Mouse (Mus musculus): Measurements from ENCODE around the gene Dbi. TPM values are rescaled to one million over a fixed set of nuclear protein-coding genes. Genes with fewer than 3 reads are reported as not detected.

Gene Dbi
- 100 to 1,000 TPM; 177 to 210 TPM for total RNA-seq (2021)
- long read RNA-seq, experiment 1, transcript Dbi-201 (4 exons, 569 nt) = major isoform, 671 of 680 reads
- long read RNA-seq, experiment 1, partial matches to known transcripts = 4 of 680 reads
- long read RNA-seq, experiment 1, other reads (novel, unspliced or antisense) = 1 of 680 reads
- long read RNA-seq, experiment 2, transcript Dbi-201 (4 exons, 569 nt) = major isoform, 440 of 446 reads
- long read RNA-seq, experiment 2, partial matches to known transcripts = 2 of 446 reads
- long read RNA-seq, experiment 2, other reads (novel, unspliced or antisense) = 2 of 446 reads

DNA sequence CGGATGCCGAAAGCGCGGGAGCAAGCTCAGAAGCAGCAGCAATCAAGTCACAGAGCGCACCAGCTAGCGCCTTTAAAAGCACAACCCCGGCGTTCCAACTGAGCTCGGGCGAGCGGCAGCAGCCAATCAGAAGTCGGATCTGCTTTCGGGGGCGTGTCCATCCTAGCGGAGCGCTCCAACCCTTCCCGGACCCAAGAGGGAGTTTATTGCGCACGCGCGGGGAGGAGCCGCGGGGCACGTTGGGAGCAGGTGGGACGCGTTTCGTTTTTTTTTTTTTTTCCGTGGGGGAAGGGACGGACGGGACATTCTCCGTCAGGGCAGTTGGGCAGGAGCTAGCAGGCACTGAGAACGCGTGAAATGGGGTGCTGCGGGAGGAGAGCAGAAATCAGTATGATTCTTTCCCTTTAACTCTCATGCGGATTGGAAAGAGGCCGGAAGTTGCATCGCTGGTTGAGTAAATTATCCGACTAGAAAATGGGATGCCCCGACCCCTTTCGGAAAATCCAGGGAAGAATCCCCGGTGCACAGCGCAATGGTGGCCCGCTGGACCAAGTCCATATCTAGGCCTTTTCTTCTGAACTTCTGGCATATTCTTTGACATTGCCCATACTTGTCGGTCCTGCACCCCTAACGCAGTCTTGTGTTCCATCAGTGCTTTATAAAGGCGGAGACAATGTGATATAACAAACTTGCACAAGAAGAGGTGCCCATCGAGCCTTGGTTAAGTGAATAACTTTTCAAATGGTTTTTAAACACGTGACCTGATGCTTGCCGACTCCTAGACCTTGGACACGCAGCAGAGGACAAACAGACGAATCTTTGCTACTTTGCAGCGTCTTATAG lies at the start of gene Dbi, which contains the start of gene 3110009E18Rik:
Gene Dbi, minus strand, starts transcription at position 110 of the 843 bp plus-strand sequence.
Gene 3110009E18Rik, plus strand, starts transcription at position 219 of the 843 bp plus-strand sequence.
- DNase-seq = peak; percentile 98

- no peak for DNase-seq
These were observed 49.4 kb upstream of the Dbi start for GRCm38 (mm10) chr1:120170307-120170706.

- DNase-seq = no peak
These were observed 47.8 kb upstream of the Dbi start for GRCm38 (mm10) chr1:120168674-120169073.

DNA sequence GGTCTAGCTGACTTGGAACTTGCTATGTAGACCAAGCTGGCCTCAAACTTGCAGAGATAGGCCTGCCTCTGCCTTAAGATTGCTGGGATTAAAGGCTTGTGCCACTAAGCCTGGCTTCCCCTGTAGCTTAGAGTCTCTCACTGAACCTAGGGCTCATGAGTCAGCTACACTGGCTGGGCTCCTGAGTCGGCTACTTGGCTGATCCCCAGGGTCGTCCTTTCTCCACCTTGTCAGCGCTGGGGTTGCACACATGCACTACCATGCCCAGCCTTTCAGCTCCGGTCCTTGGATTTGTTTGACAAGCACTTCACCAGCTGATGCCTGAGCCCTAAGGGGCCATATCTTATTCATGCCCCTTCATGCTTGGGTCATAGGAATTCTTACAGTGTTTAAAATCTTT lies 47.1 kb upstream of the Dbi start:
- no peak for DNase-seq

DNA sequence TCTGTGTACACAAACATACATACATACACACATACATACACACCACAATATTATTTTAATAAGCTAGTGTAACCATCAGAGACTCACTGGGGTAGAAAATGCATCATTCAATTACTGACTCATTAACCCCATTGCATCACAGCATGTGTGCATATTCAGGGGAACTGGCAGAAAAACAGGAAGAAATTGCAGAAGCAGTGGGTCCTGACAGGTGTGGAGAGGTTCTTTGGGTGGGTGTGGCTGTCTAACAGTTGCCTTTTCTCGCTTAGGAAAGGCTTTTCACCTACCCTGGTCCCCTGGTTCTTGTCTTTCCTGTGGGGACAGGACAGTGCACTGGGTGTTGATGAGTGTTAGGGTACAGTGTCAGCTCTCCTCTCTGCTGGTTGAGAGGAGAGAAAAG lies 41.7 kb upstream of the Dbi start:
- DNase-seq = no peak

DNA sequence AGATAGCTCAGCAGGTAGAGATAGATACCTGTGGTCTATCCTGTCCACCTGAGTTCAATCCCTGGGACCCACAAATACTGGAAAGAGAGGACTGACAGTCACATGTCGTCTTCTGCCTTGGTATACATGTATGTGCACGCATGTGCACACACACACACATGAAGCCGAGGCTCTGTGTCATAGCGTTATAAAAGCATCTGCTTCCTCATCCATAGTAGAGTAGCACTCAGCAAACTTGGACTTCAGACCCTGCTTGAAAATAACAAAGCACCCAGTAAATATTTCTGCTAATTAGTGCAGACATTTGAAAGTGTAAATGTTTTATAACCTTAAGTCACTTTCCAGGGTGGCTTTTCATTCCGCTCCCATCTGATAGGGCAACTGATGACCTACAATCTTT lies 40.6 kb upstream of the Dbi start:
- DNase-seq = no peak

GRCm38 (mm10) chr1:120158474-120159127 lies 37.7 kb upstream of the Dbi start:
- no peak for DNase-seq

DNA sequence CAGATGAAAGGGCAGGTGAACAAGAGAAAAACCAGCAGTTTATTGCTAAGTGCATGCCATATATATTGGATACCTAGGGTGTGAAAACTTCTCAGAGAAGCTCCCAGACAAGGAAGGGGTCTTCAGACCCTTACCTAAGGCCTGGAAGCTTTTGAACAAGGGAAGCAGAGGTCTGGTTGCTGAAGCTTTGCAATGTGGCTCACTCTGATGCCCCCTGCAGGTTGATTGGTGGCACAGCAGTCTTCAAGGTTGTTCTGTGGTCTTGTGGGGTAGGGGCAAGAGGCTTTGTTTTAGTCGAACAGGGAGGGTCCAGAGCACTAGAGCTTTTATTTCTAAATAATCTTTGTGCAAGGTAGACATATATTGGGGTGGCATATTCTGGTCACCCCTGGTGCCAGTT lies 34.4 kb upstream of the Dbi start:
- no peak for DNase-seq

- DNase-seq = no peak
These were observed 33.4 kb upstream of the Dbi start for GRCm38 (mm10) chr1:120154232-120154631.

DNA sequence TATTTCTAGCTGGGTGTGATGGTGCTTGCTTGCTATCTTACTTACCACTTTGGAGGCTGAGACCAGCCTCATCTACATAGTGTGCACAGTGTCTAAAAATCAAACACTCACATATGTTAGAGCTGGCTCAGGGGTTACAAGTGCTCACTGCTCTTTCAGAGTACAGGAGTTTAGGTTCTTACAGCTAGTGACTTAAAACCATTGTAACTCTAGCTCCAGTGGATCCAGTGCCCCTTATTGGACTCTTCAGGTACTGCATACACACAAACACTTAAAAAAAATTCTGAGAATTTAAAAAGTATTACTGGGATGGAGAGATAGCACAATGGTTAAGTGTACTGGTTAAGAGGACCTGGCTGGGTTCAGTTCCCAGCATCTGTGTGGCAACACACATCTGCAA lies 26.1 kb upstream of the Dbi start:
- DNase-seq = no peak

DNA sequence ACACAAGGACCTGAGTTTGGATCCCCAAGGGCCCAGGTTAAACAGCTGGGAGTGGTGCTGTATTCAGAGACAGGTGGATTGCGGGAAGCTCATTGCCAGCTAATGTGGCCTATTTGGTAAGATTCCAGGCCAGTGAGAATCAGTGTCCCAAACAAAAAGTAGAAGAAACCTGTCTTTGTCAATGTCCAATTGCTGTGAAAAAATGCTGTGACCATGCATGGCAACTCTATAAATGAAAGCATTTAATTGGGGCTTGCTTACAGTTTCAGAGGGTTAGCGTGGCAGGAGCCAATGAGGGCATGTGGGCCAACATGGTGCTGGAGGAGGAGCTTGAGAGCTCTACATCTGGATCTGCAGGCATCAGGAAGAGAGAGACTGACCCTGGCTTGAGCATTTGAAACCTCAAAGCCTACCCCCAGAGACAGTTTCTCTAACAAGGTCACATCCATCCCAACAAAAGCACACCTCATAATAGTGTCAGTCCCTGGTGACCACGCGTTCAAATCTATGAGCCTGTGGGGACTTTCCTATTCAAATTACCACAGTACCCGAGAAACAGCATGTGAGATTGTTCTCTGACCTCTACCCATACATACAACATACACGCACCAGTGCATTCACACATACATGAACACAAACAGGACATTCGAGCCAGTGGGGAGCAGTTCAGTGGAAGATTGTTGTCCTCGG lies 24.8 kb upstream of the Dbi start:
- no peak for DNase-seq

GRCm38 (mm10) chr1:120142551-120142950 lies 21.7 kb upstream of the Dbi start:
- DNase-seq = peak; percentile 68

DNA sequence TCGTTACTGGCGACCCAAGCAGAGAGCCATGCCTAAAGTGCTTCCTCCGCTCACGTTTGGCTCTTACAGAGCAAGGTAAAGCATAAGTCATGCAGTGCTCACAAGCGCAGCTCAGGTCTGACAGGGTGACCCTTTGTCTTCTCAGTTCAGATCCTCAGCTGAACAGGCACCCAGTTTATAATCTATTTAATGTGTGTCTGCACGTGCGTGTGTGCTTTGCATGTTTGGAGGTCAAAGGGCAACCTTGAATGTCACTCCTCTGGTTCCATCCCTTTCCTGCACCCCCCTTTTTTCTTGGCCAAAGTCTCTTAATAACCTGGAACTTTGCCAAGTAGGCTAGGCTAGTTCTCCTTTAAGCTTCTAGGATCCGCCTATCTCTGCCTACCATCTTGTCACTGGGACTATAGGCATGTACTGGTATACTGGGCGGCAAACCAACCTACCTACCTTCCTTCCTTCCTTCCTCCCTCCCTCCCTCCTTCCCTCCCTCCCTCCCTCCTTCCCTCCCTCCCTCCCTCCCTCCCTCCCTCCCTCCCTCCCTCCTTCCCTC lies 19.3 kb upstream of the Dbi start:
- DNase-seq = no peak

DNA sequence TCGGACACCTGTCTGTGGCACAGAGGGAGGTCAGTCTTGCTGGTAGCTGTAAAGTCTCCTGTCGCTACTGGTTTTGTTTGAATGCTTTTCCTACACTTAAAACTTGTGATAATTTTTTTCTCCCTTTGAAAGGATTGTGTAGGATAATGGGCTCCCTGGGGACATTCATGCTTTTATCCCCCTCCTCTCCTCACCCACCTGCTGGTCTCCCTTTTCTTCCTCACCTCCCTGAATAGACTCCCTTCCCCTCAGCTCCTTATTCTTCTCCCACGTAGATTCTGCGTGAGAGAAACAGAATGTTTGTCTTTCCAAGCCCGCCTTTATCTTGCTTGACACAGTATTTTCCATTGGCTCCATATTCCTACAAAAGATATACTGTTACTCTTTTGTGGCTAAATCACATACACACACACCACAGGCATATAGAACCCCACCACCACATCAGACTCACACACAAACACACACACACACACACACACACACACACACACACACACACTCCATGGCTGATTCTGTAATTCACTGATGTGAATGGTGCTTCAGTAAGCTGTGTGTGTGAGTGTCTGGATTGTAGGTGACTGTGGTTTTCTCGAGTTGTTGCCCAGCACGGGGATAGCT lies 18.2 kb upstream of the Dbi start:
- DNase-seq = no peak

- DNase-seq = no peak
These were observed 15.3 kb upstream of the Dbi start for GRCm38 (mm10) chr1:120135934-120136786.

DNA sequence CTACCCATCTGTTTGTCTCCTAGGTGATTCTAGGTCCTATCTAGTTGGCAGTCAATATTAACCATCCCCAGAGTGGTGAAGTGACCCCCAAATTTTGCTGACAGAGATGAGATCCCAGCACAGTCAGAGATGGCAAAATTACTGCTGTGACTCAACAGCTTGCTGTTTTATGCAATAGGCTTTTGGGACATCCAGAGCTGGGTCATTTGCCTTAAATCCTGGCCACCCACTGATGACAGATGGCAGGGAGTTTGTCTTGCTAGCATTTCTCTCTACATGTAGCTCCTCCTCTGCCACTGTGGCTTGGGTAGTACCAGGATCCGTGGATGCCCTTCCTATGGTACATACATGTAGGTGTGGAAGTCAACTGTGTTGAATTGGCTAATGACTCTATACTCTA lies 11.5 kb upstream of the Dbi start:
- DNase-seq = no peak

DNA sequence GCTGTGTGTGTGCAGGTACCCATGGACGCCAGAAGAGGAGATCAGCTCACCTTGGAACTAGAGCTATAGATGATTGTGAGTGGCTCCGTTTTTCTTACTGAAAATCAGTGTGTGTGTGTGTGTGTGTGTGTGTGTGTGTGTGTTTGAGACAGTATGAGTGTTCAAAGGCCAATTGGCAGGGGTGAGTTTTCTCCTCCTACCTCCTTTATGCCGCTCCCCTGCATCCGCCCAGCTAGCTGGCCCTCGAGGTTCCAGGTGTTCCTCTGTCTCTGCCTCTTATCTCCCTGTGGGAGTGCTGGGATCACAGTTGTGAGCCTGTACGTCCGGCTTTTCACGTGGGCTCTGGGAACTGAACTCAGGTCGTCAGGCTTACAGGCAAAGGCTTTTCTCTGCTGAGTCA lies 5.4 kb upstream of the Dbi start:
- no peak for DNase-seq

DNA sequence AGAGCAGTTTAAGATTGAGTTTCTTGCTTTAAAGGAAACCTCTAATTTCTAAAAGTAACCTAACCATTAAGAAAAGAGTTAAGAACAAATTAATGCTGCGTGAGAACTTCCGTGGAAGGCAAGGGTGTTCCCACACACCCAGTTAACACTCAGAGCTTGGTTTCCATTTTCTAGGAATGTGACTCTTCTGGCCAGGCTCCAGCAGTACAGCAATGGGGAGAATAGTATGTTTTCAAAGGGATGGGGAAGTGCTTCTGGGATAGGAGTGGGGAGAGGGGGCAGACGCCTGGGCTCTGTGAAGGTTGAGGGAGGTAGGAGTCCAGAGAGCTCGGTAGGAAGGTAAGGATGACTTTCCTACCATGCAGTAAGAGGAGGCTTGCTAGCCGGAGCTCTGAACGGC lies 4.6 kb upstream of the Dbi start:
- no peak for DNase-seq

GRCm38 (mm10) chr1:120124839-120125238 lies 4.0 kb upstream of the Dbi start:
- DNase-seq = no peak

- no peak for DNase-seq
These were observed 1.9 kb upstream of the Dbi start for GRCm38 (mm10) chr1:120122634-120123383.

Data from gastrocnemius, postnatal 25 days (tissue).